Mouse (Mus musculus) kidney, adult 10 weeks (tissue): ENCODE data around the gene Gm8906. TPM values are rescaled to one million over a fixed set of nuclear protein-coding genes. Genes with fewer than 3 reads are reported as not detected.

Experiments
- polyA plus RNA-seq: library from polyadenylated mRNA; stranded (reverse); fragments of 350-450 nt; fragmentation: Illumina TruSeq; extraction: RNeasy Lipid Tissue Mini Kit (QIAGEN cat#74804); gene quantifications from one replicate; pipeline ENCODE4 v1.2.3, GENCODE M21; 2014; ENCODE audit warnings: low read depth, low replicate concordance

Gm8906 gene
- polyA plus RNA-seq: not detected

DNA sequence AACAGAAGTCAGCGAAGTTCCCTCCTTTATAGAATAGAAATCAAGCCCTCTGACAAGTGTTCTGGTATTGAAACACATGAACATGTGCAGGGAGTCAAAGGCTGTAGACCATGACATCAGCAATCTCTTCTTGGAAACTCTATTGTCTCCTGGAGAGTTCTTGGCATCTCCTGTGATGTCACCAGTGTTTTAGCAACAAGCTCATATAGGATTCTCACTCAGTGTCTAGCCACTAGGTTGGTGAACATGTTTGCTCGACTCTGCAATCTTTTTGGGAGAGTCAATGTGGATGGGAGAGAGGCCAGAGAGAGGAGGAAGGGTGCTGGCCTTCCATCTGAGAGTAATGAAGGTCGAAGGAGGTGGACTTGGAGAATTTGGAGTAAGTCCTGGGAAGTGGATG, at the start of gene Gm8906:
Gm8906 (plus strand) TSS at position 301 of the 400 bp plus-strand sequence.

Other genes with a start within 250 kb of the Gm8906 start
- not detected for gene Gm8890, start 246.7 kb upstream of the Gm8906 start, polyA plus RNA-seq
- gene Speer1, start 161.2 kb upstream of the Gm8906 start, polyA plus RNA-seq: not detected
- not detected for gene Gm8897, start 86.3 kb upstream of the Gm8906 start, polyA plus RNA-seq
- not detected for gene Gm6460, start 92.2 kb downstream of the Gm8906 start, polyA plus RNA-seq
- not detected for gene Gm8922, start 179.3 kb downstream of the Gm8906 start, polyA plus RNA-seq